Mouse (Mus musculus): Measurements from ENCODE around the gene Lgi1.

The Lgi1 gene

GRCm38 (mm10) chr19:38316602-38317313, 52.4 kb downstream of the Lgi1 start:
- in situ Hi-C loops (cut with MboI; ENCODE audit: low pct_unique_long_range_greater_than_20kb in 1 of 2, low sequenced_read_pairs in 2 of 2, unreplicated experiment in 1 of 2), result no loop called here

- in situ Hi-C loops (cut with MboI; ENCODE audit: low pct_unique_long_range_greater_than_20kb in 1 of 2, low sequenced_read_pairs in 2 of 2, unreplicated experiment in 1 of 2), result no loop called here
Observed at GRCm38 (mm10) chr19:38318308-38318707, 54.0 kb downstream of the Lgi1 start.

DNA sequence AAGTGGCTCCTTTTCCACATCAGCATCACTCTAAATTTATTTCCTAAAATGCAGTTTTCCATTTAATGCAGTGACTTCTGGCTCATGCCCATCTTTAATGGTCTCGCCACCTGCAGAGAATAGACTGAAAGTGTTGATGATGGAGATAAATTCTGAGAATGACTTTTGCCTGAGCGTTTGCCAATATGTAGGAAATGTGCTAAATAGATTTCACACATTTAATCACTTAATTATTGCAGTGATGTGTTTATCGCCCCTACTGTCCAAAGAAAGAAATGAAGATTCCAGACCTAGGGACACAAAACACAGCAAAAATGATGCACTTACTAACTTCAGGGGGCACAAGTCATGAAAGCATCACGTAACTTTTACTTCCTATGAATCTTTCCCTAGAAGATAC, 54.8 kb downstream of the Lgi1 start:
- in situ Hi-C loops (cut with MboI; ENCODE audit: low pct_unique_long_range_greater_than_20kb in 1 of 2, low sequenced_read_pairs in 2 of 2, unreplicated experiment in 1 of 2), result no loop called here

GRCm38 (mm10) chr19:38320651-38321188, 56.4 kb downstream of the Lgi1 start:
- in situ Hi-C loops (cut with MboI; ENCODE audit: low pct_unique_long_range_greater_than_20kb in 1 of 2, low sequenced_read_pairs in 2 of 2, unreplicated experiment in 1 of 2), result no loop called here

DNA sequence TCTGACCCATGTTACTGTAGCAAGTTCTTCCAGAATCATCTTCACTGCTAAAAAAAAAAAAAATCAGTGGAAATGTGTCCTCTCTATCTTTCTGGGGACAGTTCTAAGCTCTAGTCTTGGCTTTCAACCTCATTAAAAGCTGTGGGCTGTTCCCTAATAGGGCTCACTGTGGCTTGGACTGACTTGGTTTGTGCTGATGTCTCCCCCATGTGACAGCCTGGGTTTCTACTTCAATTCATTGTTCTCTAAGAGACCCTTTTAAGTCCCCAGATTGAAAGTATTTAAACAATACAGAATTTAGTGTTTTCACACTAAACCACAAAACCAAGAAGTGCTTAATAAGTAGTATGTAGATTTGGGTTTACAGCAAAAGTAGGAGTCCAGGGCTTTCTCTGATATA, 59.4 kb downstream of the Lgi1 start:
- in situ Hi-C loops (cut with MboI; ENCODE audit: low pct_unique_long_range_greater_than_20kb in 1 of 2, low sequenced_read_pairs in 2 of 2, unreplicated experiment in 1 of 2), result no loop called here

DNA sequence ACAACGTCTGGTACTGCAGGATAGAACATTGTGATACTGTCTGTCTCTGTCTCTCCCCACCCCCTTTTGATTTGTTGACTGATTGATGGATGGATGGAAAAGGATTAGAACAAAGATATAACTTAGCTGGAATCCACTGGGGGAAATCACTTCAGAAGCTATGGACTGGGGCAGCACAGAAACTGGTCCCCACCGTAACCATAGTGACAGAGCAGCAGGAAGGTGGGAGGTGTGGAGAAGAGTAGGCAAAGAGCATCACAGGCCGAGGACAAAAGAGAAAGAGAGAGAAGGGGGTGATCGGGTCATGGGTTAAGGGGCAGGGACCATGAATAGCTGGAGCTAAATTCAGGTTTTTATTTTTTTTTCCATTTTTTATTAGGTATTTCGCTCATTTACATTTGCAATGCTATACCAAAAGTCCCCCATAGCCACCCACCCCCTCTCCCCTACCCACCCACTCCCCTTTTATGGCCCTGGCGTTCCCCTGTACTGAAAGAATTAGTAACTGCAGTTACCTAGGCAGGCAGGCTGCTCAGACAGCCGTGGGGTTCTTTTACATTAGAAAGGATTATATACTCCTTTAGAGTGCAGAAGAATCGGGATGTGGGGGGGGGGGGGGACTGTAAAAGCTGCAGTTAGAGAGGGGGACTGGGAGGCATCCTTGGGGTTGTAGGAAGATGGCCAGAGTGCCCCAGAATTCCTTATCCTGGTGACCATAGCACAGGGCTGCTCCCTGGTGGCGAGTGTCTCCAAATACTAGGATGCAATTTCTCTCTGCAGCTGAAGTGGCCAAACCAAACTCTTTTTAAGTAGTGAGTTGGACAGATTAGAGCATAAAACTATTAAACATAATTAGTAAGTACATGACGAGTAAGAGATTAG, 60.1 kb downstream of the Lgi1 start:
- in situ Hi-C loops (cut with MboI; ENCODE audit: low pct_unique_long_range_greater_than_20kb in 1 of 2, low sequenced_read_pairs in 2 of 2, unreplicated experiment in 1 of 2), result loop anchor here in 1 of 2 experiments (5.0 to 25.0 kb wide), 2 partner anchors 262 to 693 kb away; partner anchors contain the start of gene Cep55

- in situ Hi-C loops (cut with MboI; ENCODE audit: low pct_unique_long_range_greater_than_20kb in 1 of 2, low sequenced_read_pairs in 2 of 2, unreplicated experiment in 1 of 2), result loop anchor here in 1 of 2 experiments (5.0 to 25.0 kb wide), 2 partner anchors 263 to 692 kb away; partner anchors contain the start of gene Cep55
Observed at GRCm38 (mm10) chr19:38325029-38325398, 60.7 kb downstream of the Lgi1 start.

DNA sequence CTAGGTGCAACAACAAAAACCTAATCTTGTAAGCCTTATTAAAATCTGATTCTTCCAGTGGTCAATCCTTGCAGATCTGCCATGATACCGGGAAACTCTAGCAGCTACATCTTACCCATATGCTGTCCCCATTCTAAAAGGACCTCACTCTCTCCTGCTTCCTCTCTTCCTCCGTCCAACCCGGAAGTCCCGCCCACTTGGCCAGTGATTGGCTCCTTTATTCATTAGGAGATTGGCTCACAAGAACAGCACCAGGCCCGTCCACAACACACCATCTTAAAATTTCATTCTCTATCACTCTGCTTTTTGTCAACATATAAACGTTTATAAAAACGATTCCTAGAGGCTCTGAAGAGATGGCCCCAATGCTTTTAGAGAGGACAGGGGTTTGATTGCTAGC, 61.5 kb downstream of the Lgi1 start:
- in situ Hi-C loops (cut with MboI; ENCODE audit: low pct_unique_long_range_greater_than_20kb in 1 of 2, low sequenced_read_pairs in 2 of 2, unreplicated experiment in 1 of 2), result loop anchor here in 1 of 2 experiments (5.0 to 25.0 kb wide), 2 partner anchors 264 to 691 kb away; partner anchors contain the start of gene Cep55

- in situ Hi-C loops (cut with MboI; ENCODE audit: low pct_unique_long_range_greater_than_20kb in 1 of 2, low sequenced_read_pairs in 2 of 2, unreplicated experiment in 1 of 2), result loop anchor here in 1 of 2 experiments (5.0 to 25.0 kb wide), 2 partner anchors 265 to 690 kb away; partner anchors contain the start of gene Cep55
Observed at GRCm38 (mm10) chr19:38327002-38327401, 62.7 kb downstream of the Lgi1 start.

DNA sequence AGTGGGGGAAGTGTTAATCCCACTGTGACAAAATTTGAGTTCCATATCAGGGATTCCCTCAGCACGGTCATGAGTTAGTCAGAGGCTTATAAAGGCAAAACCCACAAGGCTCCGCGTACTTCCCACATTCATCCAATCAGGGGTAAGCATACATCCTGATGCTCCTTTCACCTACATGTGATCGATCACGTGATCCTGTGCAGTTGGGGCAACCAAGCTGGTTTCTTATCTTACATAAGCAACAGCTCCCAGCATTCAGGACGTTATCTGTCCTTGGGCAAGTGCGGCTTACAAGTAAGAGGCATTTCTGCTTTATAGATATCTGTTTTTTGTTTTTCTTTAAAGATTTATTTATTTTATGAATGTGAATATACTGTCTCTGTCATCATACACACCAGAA, 63.7 kb downstream of the Lgi1 start:
- in situ Hi-C loops (cut with MboI; ENCODE audit: low pct_unique_long_range_greater_than_20kb in 1 of 2, low sequenced_read_pairs in 2 of 2, unreplicated experiment in 1 of 2), result loop anchor here in 1 of 2 experiments (5.0 to 25.0 kb wide), 2 partner anchors 266 to 689 kb away; partner anchors contain the start of gene Cep55

DNA sequence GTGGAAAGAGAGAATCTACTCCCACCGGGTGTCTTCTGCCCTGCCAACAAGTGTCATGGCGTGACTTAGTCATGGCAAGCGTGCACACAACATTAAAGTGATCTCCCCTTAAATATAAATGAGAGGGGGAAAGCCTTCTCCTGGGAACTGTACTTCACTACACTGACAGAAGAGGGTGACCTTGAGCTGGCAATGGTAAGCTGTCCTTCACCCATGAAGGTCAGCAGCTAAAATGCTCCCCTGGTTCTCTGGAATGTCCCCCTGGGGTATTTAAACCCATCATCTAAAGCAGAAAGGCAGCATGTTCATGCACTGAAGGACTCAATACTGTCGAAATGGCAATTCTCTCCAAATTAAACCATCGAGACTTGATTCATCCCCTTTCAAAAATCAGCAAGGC, 64.9 kb downstream of the Lgi1 start:
- in situ Hi-C loops (cut with MboI; ENCODE audit: low pct_unique_long_range_greater_than_20kb in 1 of 2, low sequenced_read_pairs in 2 of 2, unreplicated experiment in 1 of 2), result loop anchor here in 1 of 2 experiments (5.0 to 25.0 kb wide), 2 partner anchors 267 to 688 kb away; partner anchors contain the start of gene Cep55

- in situ Hi-C loops (cut with MboI; ENCODE audit: low pct_unique_long_range_greater_than_20kb in 1 of 2, low sequenced_read_pairs in 2 of 2, unreplicated experiment in 1 of 2), result loop anchor here in 1 of 2 experiments (25.0 kb wide), 1 partner anchor 269 kb away; the partner anchor contains the start of gene Cep55
Observed at GRCm38 (mm10) chr19:38331072-38331471, 66.7 kb downstream of the Lgi1 start.

DNA sequence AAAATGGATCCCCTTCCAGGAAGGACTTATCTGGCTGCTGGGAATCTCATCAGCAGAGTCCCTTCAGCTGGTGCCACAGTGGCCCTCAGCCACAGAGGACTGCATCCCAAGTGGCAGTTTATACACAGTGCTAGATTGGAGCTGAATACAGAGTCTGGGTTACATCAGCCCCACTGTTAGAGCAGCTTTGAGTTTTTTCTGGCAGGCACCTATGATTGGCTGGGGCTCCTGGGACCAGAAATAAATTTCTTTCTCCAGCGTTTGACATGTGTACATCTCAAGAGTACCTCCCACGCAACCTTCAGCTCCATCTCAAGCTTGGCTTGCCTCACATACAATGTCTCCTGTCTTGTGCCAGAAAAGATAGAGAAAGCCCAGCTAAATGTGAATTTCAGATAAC, 67.9 kb downstream of the Lgi1 start:
- in situ Hi-C loops (cut with MboI; ENCODE audit: low pct_unique_long_range_greater_than_20kb in 1 of 2, low sequenced_read_pairs in 2 of 2, unreplicated experiment in 1 of 2), result loop anchor here in 1 of 2 experiments (25.0 kb wide), 1 partner anchor 270 kb away; the partner anchor contains the start of gene Cep55

DNA sequence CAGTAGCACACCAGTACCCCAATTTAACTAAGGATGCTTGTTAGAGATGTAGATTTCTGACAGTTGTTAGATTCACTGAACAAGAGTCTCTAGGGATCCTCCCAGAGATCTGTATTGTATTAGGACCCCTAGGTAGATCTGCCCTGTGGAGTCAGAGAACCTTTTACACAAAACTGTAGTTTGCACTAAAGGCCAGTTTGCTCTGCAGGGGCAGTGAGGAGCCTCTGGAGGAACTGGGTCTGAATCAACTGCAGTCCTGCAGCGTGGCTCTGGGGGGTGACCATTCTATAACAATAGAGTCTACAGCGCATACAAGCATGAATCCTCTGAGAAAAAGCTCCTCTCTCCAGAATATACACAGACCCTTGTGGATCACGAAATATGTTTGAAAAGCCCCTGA, 68.5 kb downstream of the Lgi1 start:
- in situ Hi-C loops (cut with MboI; ENCODE audit: low pct_unique_long_range_greater_than_20kb in 1 of 2, low sequenced_read_pairs in 2 of 2, unreplicated experiment in 1 of 2), result loop anchor here in 1 of 2 experiments (25.0 kb wide), 1 partner anchor 271 kb away; the partner anchor contains the start of gene Cep55

DNA sequence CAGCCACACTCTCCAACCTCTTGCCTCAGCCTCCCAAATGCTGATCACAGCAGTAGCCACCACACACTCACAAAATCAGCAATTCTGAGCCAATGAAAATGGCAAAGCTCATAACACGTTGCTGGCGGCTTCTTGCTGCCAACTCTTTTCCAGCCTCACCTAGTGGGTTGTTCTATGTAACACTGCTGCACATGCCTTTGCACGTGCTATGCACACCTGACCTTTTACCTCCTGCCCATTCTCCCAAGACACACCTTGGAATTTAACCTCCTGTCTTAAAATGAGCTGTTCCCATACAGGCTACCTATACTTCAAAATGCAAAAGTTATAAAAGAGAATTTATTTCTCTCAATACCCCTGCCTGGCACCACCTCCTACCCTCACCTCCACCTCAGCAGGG, 72.2 kb downstream of the Lgi1 start:
- in situ Hi-C loops (cut with MboI; ENCODE audit: low pct_unique_long_range_greater_than_20kb in 1 of 2, low sequenced_read_pairs in 2 of 2, unreplicated experiment in 1 of 2), result loop anchor here in 1 of 2 experiments (25.0 kb wide), 1 partner anchor 274 kb away; the partner anchor contains the start of gene Cep55

DNA sequence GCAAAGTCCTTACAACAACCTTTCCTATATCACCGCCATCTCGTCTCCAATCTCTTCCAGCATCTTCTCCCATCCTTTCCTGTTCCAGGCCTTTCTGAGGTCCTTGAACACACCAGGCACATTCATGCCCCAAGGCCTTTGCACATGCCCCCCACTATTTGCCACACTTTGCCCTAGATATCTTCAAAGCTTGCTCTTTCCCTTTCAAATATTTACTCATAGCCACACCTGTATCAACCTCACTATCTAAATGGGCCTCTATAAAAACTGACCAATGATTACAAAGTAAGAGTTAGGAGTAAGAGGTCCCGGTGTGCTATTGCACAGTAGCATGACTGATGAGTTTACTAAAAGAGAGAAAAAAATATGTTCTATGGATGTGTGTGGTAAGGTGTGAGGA, 73.0 kb downstream of the Lgi1 start:
- in situ Hi-C loops (cut with MboI; ENCODE audit: low pct_unique_long_range_greater_than_20kb in 1 of 2, low sequenced_read_pairs in 2 of 2, unreplicated experiment in 1 of 2), result loop anchor here in 1 of 2 experiments (25.0 kb wide), 1 partner anchor 275 kb away; the partner anchor contains the start of gene Cep55

- in situ Hi-C loops (cut with MboI; ENCODE audit: low pct_unique_long_range_greater_than_20kb in 1 of 2, low sequenced_read_pairs in 2 of 2, unreplicated experiment in 1 of 2), result loop anchor here in 1 of 2 experiments (10.0 to 25.0 kb wide), 2 partner anchors 105 to 277 kb away; partner anchors contain the start of gene Cep55
Observed at GRCm38 (mm10) chr19:38339734-38340133, 75.4 kb downstream of the Lgi1 start.

GRCm38 (mm10) chr19:38343246-38343645, 78.9 kb downstream of the Lgi1 start:
- in situ Hi-C loops (cut with MboI; ENCODE audit: low pct_unique_long_range_greater_than_20kb in 1 of 2, low sequenced_read_pairs in 2 of 2, unreplicated experiment in 1 of 2), result loop anchor here in 1 of 2 experiments (10.0 to 25.0 kb wide), 2 partner anchors 108 to 281 kb away; partner anchors contain the start of gene Cep55
